Mouse (Mus musculus) forebrain, embryonic 11.5 days (tissue): ENCODE measurements around the gene Cox20. TPM values are rescaled to one million over a fixed set of nuclear protein-coding genes. Genes with fewer than 3 reads are reported as not detected.

Experiments
- ATAC-seq: fragments of 200-750 bp; cut with Nextera tagmentation; replicated peaks from 2 replicates; pipeline ENCODE4 v1.8.0; 2017; ENCODE audit warnings: moderate TSS enrichment; ENCODE audit not compliant: low FRiP score
- DNase-seq: peaks from one replicate; pipeline ENCODE4 v3.0.0-alpha.2; 2017; ENCODE audit warnings: low spot score
- H3K27ac ChIP-seq: fragments of 300-500 bp; sonication (generic); 2 replicates; pipeline ENCODE4 v1.5.1; 2014; ENCODE audit warnings: low read depth, low read length
- H3K27me3 ChIP-seq: fragments of 300-500 bp; sonication (generic); 2 replicates; pipeline ENCODE4 v1.6.1; 2014; ENCODE audit warnings: mild to moderate bottlenecking, low read length, mixed read lengths; ENCODE audit not compliant: control insufficient read depth, insufficient read depth
- H3K36me3 ChIP-seq: fragments of 300-500 bp; sonication (generic); 2 replicates; pipeline ENCODE4 v1.6.1; 2014; ENCODE audit warnings: mild to moderate bottlenecking, low read length, moderate library complexity, mixed read lengths; ENCODE audit not compliant: control insufficient read depth, insufficient read depth
- H3K4me1 ChIP-seq: fragments of 300-500 bp; sonication (generic); replicated peaks from 2 replicates; pipeline ENCODE4 v1.6.1; 2014; ENCODE audit warnings: low read length, mixed read lengths; ENCODE audit not compliant: control insufficient read depth, insufficient read depth
- H3K4me2 ChIP-seq: fragments of 300-500 bp; sonication (generic); 2 replicates; pipeline ENCODE4 v1.6.1; 2014; ENCODE audit warnings: low read depth, mild to moderate bottlenecking, low read length, moderate library complexity, mixed read lengths; ENCODE audit not compliant: severe bottlenecking
- H3K4me3 ChIP-seq: fragments of 300-500 bp; sonication (generic); 2 replicates; pipeline ENCODE4 v1.5.1; 2014; ENCODE audit warnings: low read depth, low read length
- H3K9ac ChIP-seq: fragments of 300-500 bp; sonication (generic); 2 replicates; pipeline ENCODE4 v1.6.1; 2014; ENCODE audit warnings: low read length
- H3K9me3 ChIP-seq: fragments of 300-500 bp; sonication (generic); 2 replicates; pipeline ENCODE4 v1.6.1; 2016; ENCODE audit warnings: low read length, mixed read lengths; ENCODE audit not compliant: control insufficient read depth
- WGBS: fragments of 180-500 bp; shearing (Covaris S2); extraction: QIAGEN DNeasy Blood & Tissue Kit; methylation state at CpG from one replicate; pipeline ENCODE4 v1.1.7; 2014; 5-methylcytosine and 5-hydroxymethylcytosine counted together
- polyA plus RNA-seq: library from polyadenylated mRNA; unstranded; fragments of >200 nt; fragmentation: Nextera tagmentation; extraction: Ambion mirVana; gene quantifications from 2 replicates; pipeline ENCODE4 v1.2.1, GENCODE M21; 2014

Cox20 gene
- polyA plus RNA-seq, 1 experiment from 2014 or later: 112 TPM

- Histone ChIP-seq H3K36me3 (peaks cover under 1% of the 10 kb centered on the region; the same call in 1 of the 2 replicates), H3K27ac (peak overlapping the region; percentile 99), H3K4me1 (peaks cover 13% of the 10 kb centered on the region), H3K4me2 (peak overlapping the region; percentile 66), H3K9ac (peak overlapping the region; percentile 98; the same call in 1 of the 2 replicates), H3K9me3 (no peaks in the 10 kb centered on the region), H3K4me3 (peak overlapping the region; percentile 59), H3K27me3 (no peaks in the 10 kb centered on the region)
- ATAC-seq (no peak), DNase-seq (no peak)
- WGBS: 66% methylated on average over 10 of the region's 10 CpGs
Observed at GRCm38 (mm10) chr1:178317275-178318001, 1.5 kb upstream of the Cox20 start.

GRCm38 (mm10) chr1:178318002-178318388 is 935 bp upstream of the Cox20 start:
- peak overlapping the region; percentile 98 for H3K9ac ChIP-seq
- no peaks in the 10 kb centered on the region for H3K9me3 ChIP-seq
- peak overlapping the region; percentile 66 for H3K4me2 ChIP-seq
- ATAC-seq (peak; percentile 75), DNase-seq (no peak)
- under 1% methylated on average over 17 of the region's 17 CpGs for WGBS
- H3K27me3 ChIP-seq: no peaks in the 10 kb centered on the region
- peak overlapping the region; percentile 99 for H3K27ac ChIP-seq
- H3K4me3 ChIP-seq: peak overlapping the region; percentile 59
- peaks cover 5% of the 10 kb centered on the region; the same call in 1 of the 2 replicates for H3K36me3 ChIP-seq
- H3K4me1 ChIP-seq: peaks cover 13% of the 10 kb centered on the region

- H3K4me1 ChIP-seq: peaks cover 13% of the 10 kb centered on the region
- under 1% methylated on average over 12 of the region's 12 CpGs for WGBS
- no peak for DNase-seq
Observed at GRCm38 (mm10) chr1:178319295-178320037, 536 bp downstream of the Cox20 start.

GRCm38 (mm10) chr1:178320038-178320722 is 1.2 kb downstream of the Cox20 start:
- ATAC-seq (no peak), DNase-seq (no peak)
- WGBS: 28% methylated on average over 8 of the region's 8 CpGs
- Histone ChIP-seq H3K9me3 (no peaks in the 10 kb centered on the region), H3K27me3 (no peaks in the 10 kb centered on the region), H3K36me3 (peaks cover 8% of the 10 kb centered on the region; the same call in 1 of the 2 replicates), H3K9ac (peak overlapping the region; percentile 98), H3K27ac (peak overlapping the region; percentile 99), H3K4me3 (peak overlapping the region; percentile 59), H3K4me1 (peaks cover 13% of the 10 kb centered on the region), H3K4me2 (peak overlapping the region; percentile 66)

More at GRCm38 (mm10) chr1:178319295-178320037, 536 bp downstream of the Cox20 start:
- H3K4me3 ChIP-seq: peak overlapping the region; percentile 59
- H3K27ac ChIP-seq: peak overlapping the region; percentile 99
- H3K4me2 ChIP-seq: peak overlapping the region; percentile 66
- H3K9ac ChIP-seq: peak overlapping the region; percentile 98
- H3K36me3 ChIP-seq: peaks cover 8% of the 10 kb centered on the region; the same call in 1 of the 2 replicates
- ATAC-seq: peak; percentile 42
- H3K27me3 ChIP-seq: no peaks in the 10 kb centered on the region
- no peaks in the 10 kb centered on the region for H3K9me3 ChIP-seq

GRCm38 (mm10) chr1:178320723-178321590 is 2.0 kb downstream of the Cox20 start:
- no peak for DNase-seq
- peak overlapping the region; percentile 66 for H3K4me2 ChIP-seq
- WGBS: 53% methylated on average over 5 of the region's 5 CpGs
- H3K9me3 ChIP-seq: no peaks in the 10 kb centered on the region
- H3K4me1 ChIP-seq: peaks cover 13% of the 10 kb centered on the region
- peak overlapping the region; percentile 37 for H3K27ac ChIP-seq
- H3K36me3 ChIP-seq: peaks cover 8% of the 10 kb centered on the region; the same call in 1 of the 2 replicates
- ATAC-seq: no peak
- peak overlapping the region; percentile 98 for H3K9ac ChIP-seq
- H3K27me3 ChIP-seq: no peaks in the 10 kb centered on the region
- peak overlapping the region; percentile 59; the same call in 1 of the 2 replicates for H3K4me3 ChIP-seq

GRCm38 (mm10) chr1:178321730-178322357 is 2.9 kb downstream of the Cox20 start:
- Histone ChIP-seq H3K27ac (no peak overlapping the region), H3K27me3 (no peaks in the 10 kb centered on the region), H3K4me2 (no peak overlapping the region; the same call in 1 of the 2 replicates), H3K9ac (no peak overlapping the region), H3K9me3 (no peaks in the 10 kb centered on the region), H3K36me3 (peaks cover 8% of the 10 kb centered on the region; the same call in 1 of the 2 replicates), H3K4me3 (no peak overlapping the region), H3K4me1 (peaks cover 13% of the 10 kb centered on the region)
- WGBS: 77% methylated on average over 4 of the region's 4 CpGs
- no peak for DNase-seq
- no peak for ATAC-seq

- H3K27me3 ChIP-seq: no peaks in the 10 kb centered on the region
- no peaks in the 10 kb centered on the region for H3K9me3 ChIP-seq
- no peak overlapping the region for H3K27ac ChIP-seq
- no peak overlapping the region for H3K4me3 ChIP-seq
- H3K4me2 ChIP-seq: no peak overlapping the region
- DNase-seq: no peak
- peaks cover 13% of the 10 kb centered on the region for H3K4me1 ChIP-seq
- 86% methylated on average over 1 of the region's 1 CpGs for WGBS
- peaks cover 8% of the 10 kb centered on the region; the same call in 1 of the 2 replicates for H3K36me3 ChIP-seq
- ATAC-seq: no peak
- H3K9ac ChIP-seq: no peak overlapping the region
Observed at GRCm38 (mm10) chr1:178323235-178323634, 4.3 kb downstream of the Cox20 start.
